Mouse (Mus musculus) hindbrain, embryonic 14.5 days (tissue): ENCODE results near the gene Sf3b3. TPM values are rescaled to one million over a fixed set of nuclear protein-coding genes. Genes with fewer than 3 reads are reported as not detected.
A peak's percentile ranks its signal among the peaks of the same experiment; 100 is the strongest.

Source experiments
- ATAC-seq: fragments of 200-750 bp; cut with Nextera tagmentation; 2 replicates; pipeline ENCODE4 v1.8.0; 2017; ENCODE audit warnings: moderate number of reproducible peaks, mild to moderate bottlenecking, moderate TSS enrichment, moderate library complexity; ENCODE audit not compliant: low FRiP score
- DNase-seq: peaks from one replicate; pipeline ENCODE4 v3.0.0-alpha.2; 2015; ENCODE audit warnings: low spot score
- H3K27ac ChIP-seq: fragments of 300-500 bp; sonication (generic); 2 replicates; pipeline ENCODE4 v1.5.1; 2014; ENCODE audit warnings: mild to moderate bottlenecking, moderate library complexity
- H3K27me3 ChIP-seq: fragments of 300-500 bp; sonication (generic); 2 replicates; pipeline ENCODE4 v1.6.1; 2014; ENCODE audit warnings: mild to moderate bottlenecking, low read length, mixed read lengths; ENCODE audit not compliant: control insufficient read depth, insufficient read depth
- H3K36me3 ChIP-seq: fragments of 300-500 bp; sonication (generic); replicated peaks from 2 replicates; pipeline ENCODE4 v1.6.1; 2014; ENCODE audit not compliant: control insufficient read depth, insufficient read depth
- H3K4me1 ChIP-seq: fragments of 300-500 bp; sonication (generic); replicated peaks from 2 replicates; pipeline ENCODE4 v1.6.1; 2014; ENCODE audit warnings: antibody characterized with exemption, low read length, mixed read lengths; ENCODE audit not compliant: control insufficient read depth, insufficient read depth
- H3K4me2 ChIP-seq: fragments of 300-500 bp; sonication (generic); replicated peaks from 2 replicates; pipeline ENCODE4 v1.6.1; 2014; ENCODE audit warnings: mild to moderate bottlenecking, moderate library complexity
- H3K4me3 ChIP-seq: fragments of 300-500 bp; sonication (generic); replicated peaks from 2 replicates; pipeline ENCODE4 v1.5.1; 2014; ENCODE audit warnings: mild to moderate bottlenecking, low read length
- H3K9ac ChIP-seq: fragments of 300-500 bp; sonication (generic); 2 replicates; pipeline ENCODE4 v1.6.1; 2014
- H3K9me3 ChIP-seq: fragments of 300-500 bp; sonication (generic); 2 replicates; pipeline ENCODE4 v1.6.1; 2016; ENCODE audit warnings: low read length; ENCODE audit not compliant: control insufficient read depth
- WGBS: fragments of 180-500 bp; shearing (Covaris S2); extraction: QIAGEN DNeasy Blood & Tissue Kit; methylation state at CpG from one replicate; pipeline ENCODE4 v1.1.7; 2014; 5-methylcytosine and 5-hydroxymethylcytosine counted together
- polyA plus RNA-seq: library from polyadenylated mRNA; unstranded; fragments of >200 nt; fragmentation: Nextera tagmentation; extraction: Ambion mirVana; gene quantifications from 2 replicates; pipeline ENCODE4 v1.2.1, GENCODE M21; 2014

Sf3b3 gene
- polyA plus RNA-seq, 1 experiment from 2014 or later, result 92.2 TPM

DNA sequence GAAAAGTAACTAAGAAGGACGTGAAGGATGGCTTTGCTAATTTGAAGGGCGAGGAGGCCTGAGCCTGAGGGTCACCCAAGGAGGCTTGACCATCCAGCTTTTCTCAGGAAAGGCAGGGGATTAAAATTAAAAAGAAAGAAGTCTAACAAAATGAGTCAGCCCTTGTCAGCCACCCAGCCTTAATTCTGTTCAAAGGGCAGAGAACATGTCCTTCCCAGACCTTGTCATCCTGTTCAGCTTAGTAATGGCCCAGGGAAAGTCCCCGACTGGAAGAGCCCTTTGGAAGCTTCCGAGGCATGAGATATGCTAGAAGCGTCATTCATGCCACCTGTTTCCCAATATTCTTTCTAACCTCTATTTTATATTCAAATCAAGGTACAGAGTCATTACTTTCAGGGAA lies 43.6 kb downstream of the Sf3b3 start:
- no peak overlapping the region for H3K4me3 ChIP-seq
- H3K4me2 ChIP-seq, result no peak overlapping the region
- H3K36me3 ChIP-seq, result no peaks in the 10 kb centered on the region
- H3K4me1 ChIP-seq, result no peaks in the 10 kb centered on the region
- H3K27ac ChIP-seq, result no peak overlapping the region
- 82% methylated on average over 5 of the region's 5 CpGs for WGBS
- H3K9ac ChIP-seq, result no peak overlapping the region
- no peaks in the 10 kb centered on the region for H3K9me3 ChIP-seq
- H3K27me3 ChIP-seq, result no peaks in the 10 kb centered on the region
- ATAC-seq (no peak), DNase-seq (no peak)

DNA sequence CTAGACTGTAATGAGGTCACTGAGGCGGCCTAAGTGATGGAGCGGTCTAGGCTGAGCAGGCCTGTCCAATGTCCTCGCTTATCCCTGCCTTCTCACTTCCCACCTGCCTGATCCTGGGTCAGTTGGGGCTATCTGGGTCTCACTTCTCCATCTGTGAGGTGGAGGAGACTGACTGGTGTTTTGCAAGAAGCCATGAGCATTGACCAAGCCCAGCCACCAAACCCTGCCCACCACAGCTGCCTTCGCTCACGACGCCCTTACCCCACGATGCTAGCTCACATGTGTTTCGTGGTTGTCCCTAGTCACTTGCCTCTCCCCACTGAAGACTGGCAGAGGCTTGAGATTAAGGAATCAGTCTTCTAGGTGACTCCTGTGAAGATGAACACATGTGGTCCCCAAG lies 49.5 kb downstream of the Sf3b3 start:
- H3K9me3 ChIP-seq, result peaks cover 3% of the 10 kb centered on the region; the same call in 1 of the 2 replicates
- no peak for ATAC-seq
- no peak for DNase-seq
- WGBS, result over 99% methylated on average over 8 of the region's 8 CpGs
- H3K27ac ChIP-seq, result no peak overlapping the region
- H3K4me3 ChIP-seq, result no peak overlapping the region
- no peak overlapping the region for H3K4me2 ChIP-seq
- H3K4me1 ChIP-seq, result no peaks in the 10 kb centered on the region
- H3K27me3 ChIP-seq, result no peaks in the 10 kb centered on the region
- H3K9ac ChIP-seq, result no peak overlapping the region
- H3K36me3 ChIP-seq, result no peaks in the 10 kb centered on the region

DNA sequence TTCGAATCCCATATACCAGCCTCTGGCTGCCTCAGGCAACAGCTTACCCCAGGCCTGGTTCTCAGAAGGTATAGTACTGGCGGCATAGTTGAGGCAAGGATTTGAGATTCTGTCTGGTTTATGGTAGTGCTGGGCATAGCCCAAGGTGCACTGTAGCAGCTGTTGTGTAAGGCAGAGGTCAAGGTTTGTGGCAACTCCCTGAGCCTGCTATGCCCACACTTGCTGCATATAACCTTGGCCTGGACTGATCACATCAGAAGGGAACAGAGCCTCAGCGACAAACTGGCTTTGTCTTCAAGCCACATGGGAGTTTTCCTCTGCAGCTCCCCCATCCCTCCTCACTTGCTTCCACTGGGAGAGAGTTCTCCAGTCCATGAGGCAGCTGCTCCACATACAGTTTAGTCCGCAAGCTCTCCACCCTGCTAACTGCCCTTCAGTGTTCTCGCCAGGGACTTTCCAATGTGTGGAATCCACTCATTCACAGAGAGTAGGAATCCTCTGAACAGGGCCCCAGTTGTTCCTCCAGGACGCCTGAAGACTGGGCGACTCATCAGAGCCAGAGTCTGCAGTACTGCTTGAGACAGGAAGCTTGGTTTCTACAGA lies 52.1 kb downstream of the Sf3b3 start:
- Histone ChIP-seq H3K9ac (no peak overlapping the region), H3K4me1 (no peaks in the 10 kb centered on the region), H3K4me3 (no peak overlapping the region), H3K27ac (no peak overlapping the region), H3K4me2 (no peak overlapping the region), H3K9me3 (peaks cover 3% of the 10 kb centered on the region; the same call in 1 of the 2 replicates), H3K27me3 (no peaks in the 10 kb centered on the region), H3K36me3 (no peaks in the 10 kb centered on the region)
- 85% methylated on average over 7 of the region's 7 CpGs for WGBS
- ATAC-seq (no peak), DNase-seq (no peak)

DNA sequence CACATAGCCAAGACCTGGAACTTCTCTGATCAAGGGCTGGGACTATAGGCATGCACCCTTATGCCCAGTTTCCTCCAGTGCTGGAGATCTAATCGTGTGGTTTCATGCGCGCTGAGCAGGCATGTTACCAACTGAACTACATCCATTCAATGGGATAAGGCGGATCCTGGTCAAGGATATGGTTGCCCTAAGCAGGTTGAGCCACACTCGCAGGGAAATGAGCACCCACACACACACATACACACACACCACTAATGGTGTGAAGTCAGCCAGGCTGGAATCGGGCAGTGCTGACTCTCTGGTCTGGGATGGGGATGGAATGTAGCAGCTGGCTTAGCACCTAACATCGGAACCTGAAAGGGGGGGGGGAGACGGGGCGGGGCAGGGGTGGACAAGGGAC lies 52.7 kb downstream of the Sf3b3 start:
- no peak for ATAC-seq
- no peak overlapping the region for H3K4me2 ChIP-seq
- 96% methylated on average over 9 of the region's 9 CpGs for WGBS
- H3K9ac ChIP-seq, result no peak overlapping the region
- H3K36me3 ChIP-seq, result no peaks in the 10 kb centered on the region
- no peaks in the 10 kb centered on the region for H3K27me3 ChIP-seq
- no peak overlapping the region for H3K4me3 ChIP-seq
- H3K9me3 ChIP-seq, result peaks cover 3% of the 10 kb centered on the region; the same call in 1 of the 2 replicates
- no peak overlapping the region for H3K27ac ChIP-seq
- no peaks in the 10 kb centered on the region for H3K4me1 ChIP-seq
- no peak for DNase-seq

DNA sequence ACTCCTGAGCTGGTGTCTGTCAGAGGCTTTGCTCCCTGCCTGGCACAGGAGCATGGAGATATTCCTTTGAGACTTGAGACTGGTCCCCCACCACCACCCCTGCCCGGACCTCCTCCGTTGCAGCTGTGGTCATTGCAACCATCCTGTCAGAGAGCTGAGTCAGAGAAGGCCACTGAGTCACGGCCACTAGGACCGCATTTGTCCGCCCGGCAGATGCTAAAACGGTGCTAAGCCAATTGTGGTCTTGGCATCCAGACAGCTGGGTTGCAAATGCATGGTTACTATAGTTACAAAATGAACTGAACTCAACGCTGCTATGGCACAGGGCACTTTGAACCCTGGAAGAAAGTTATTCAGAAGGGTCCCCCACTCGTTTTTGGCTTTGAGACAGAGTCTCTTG lies 53.1 kb downstream of the Sf3b3 start:
- H3K4me3 ChIP-seq, result no peak overlapping the region
- WGBS, result 68% methylated on average over 9 of the region's 9 CpGs
- no peak overlapping the region for H3K27ac ChIP-seq
- peaks cover 3% of the 10 kb centered on the region; the same call in 1 of the 2 replicates for H3K9me3 ChIP-seq
- H3K4me2 ChIP-seq, result no peak overlapping the region
- H3K9ac ChIP-seq, result no peak overlapping the region
- DNase-seq (no peak), ATAC-seq (no peak)
- H3K36me3 ChIP-seq, result no peaks in the 10 kb centered on the region
- no peaks in the 10 kb centered on the region for H3K4me1 ChIP-seq
- H3K27me3 ChIP-seq, result no peaks in the 10 kb centered on the region

DNA sequence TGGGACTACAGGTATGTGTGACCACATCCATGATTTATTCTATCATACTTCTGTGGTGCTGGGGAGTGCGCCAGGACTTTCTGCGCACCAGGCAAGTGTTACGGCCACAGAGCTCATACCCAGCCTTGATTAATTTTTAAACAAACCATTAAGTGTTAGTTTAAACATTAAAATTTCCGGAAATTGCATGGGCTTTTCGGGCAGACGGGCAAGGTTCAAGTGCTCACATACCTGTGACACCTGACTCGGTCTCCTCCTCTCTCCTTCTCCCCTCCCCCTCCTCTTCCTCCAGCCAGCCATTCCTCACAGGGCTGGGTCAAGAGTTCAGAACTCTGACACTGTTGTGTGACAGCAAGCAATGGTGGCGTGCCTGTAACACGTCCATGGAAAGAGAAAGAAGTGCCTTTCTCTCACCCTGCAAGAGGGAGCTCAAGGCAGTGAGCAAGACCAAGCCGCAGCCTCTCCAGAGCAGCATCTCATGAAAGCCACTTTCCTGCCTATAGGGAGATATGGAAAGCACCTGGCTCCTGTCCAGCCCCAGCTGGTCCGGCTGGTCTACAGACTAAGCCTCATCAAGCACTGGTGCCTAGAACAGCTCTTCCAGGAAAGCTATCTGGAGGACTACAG lies 53.9 kb downstream of the Sf3b3 start:
- Histone ChIP-seq H3K27ac (no peak overlapping the region), H3K36me3 (no peaks in the 10 kb centered on the region), H3K4me3 (no peak overlapping the region), H3K9me3 (peaks cover 3% of the 10 kb centered on the region; the same call in 1 of the 2 replicates), H3K27me3 (no peaks in the 10 kb centered on the region), H3K4me1 (no peaks in the 10 kb centered on the region), H3K4me2 (no peak overlapping the region), H3K9ac (no peak overlapping the region)
- DNase-seq (peak; percentile 34), ATAC-seq (no peak)
- 81% methylated on average over 11 of the region's 11 CpGs for WGBS

DNA sequence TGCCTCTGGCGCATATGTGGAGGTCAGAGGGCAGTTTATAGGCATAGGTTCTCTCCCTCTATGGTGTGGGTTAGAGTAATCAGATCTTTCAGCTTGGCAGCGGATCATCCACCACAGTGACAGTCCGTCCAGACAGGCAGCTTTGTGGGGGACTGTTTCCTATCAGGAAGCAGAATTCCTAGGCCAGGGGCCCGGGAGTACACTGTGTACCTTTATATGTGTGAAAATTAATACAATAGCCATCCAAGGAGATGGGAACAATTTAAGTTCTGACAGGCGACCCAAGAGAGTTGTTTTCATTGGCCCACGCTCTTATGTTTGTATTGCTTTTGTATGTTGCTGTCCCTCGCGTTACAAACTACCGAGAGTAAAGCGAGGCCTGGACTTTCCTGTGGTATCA lies 55.4 kb downstream of the Sf3b3 start:
- H3K9ac ChIP-seq, result no peak overlapping the region
- ATAC-seq, result no peak
- no peak for DNase-seq
- WGBS, result 74% methylated on average over 10 of the region's 10 CpGs
- no peaks in the 10 kb centered on the region for H3K27me3 ChIP-seq
- no peak overlapping the region for H3K27ac ChIP-seq
- H3K4me3 ChIP-seq, result no peak overlapping the region
- no peaks in the 10 kb centered on the region for H3K4me1 ChIP-seq
- H3K36me3 ChIP-seq, result no peaks in the 10 kb centered on the region
- H3K4me2 ChIP-seq, result no peak overlapping the region
- peaks cover 3% of the 10 kb centered on the region; the same call in 1 of the 2 replicates for H3K9me3 ChIP-seq

DNA sequence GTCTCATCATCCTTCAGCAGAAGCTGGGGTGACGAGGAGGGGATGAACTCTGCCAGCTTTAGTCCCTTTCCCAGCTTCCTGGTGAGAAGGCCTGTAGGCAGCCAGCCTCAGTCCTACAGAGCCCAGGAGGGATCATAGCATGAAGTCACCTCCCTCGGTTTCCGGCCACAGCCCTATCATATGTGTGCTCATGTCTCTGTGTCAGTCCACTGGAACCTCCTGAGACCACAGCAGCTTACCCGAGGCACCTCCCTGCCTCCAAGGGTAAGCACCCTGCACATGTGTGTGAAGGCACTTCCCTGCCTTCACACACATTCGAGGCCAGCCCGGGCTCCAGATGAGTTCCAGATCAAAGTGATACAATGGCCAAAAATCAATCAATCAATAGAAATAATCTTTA lies 56.3 kb downstream of the Sf3b3 start:
- WGBS, result 82% methylated on average over 6 of the region's 6 CpGs
- H3K36me3 ChIP-seq, result no peaks in the 10 kb centered on the region
- DNase-seq (no peak), ATAC-seq (no peak)
- H3K9me3 ChIP-seq, result no peaks in the 10 kb centered on the region
- H3K4me2 ChIP-seq, result no peak overlapping the region
- no peak overlapping the region for H3K27ac ChIP-seq
- H3K4me1 ChIP-seq, result no peaks in the 10 kb centered on the region
- H3K4me3 ChIP-seq, result no peak overlapping the region
- no peaks in the 10 kb centered on the region for H3K27me3 ChIP-seq
- H3K9ac ChIP-seq, result no peak overlapping the region

DNA sequence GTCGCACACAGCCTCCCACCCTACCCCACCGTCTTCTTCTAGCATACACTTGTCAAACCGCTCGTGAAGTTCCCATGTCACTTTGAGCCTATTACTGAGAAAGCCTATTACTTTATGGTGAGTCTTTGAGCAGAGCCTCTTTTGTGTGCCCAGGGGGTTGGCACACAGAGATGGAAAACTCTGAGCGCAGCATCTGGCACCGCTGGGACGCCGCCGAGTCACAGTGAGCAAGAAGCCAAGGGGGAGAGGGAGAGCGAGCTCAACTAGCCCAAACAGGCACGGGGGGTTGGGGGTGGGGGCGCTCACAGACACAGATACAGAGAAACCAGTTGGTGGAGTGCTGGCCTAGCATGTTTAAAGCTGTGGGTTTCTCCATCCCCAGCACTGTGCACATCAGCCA lies 57.0 kb downstream of the Sf3b3 start:
- WGBS, result 57% methylated on average over 12 of the region's 12 CpGs
- no peak for DNase-seq
- H3K4me2 ChIP-seq, result no peak overlapping the region
- ATAC-seq, result no peak
- no peak overlapping the region for H3K27ac ChIP-seq
- H3K27me3 ChIP-seq, result no peaks in the 10 kb centered on the region
- H3K9ac ChIP-seq, result no peak overlapping the region
- no peaks in the 10 kb centered on the region for H3K36me3 ChIP-seq
- no peak overlapping the region for H3K4me3 ChIP-seq
- no peaks in the 10 kb centered on the region for H3K4me1 ChIP-seq
- no peaks in the 10 kb centered on the region for H3K9me3 ChIP-seq
